Mouse (Mus musculus) MEL (cell line): ENCODE results near the gene Taok1. TPM values are rescaled to one million over a fixed set of nuclear protein-coding genes. Genes with fewer than 3 reads are reported as not detected.

Source experiments
- DNase-seq: peaks from one replicate; pipeline ENCODE4 v3.0.0; 2011; ENCODE audit warnings: low read depth, low spot score
- H3K27ac ChIP-seq: 2 replicates; pipeline ENCODE4 v1.5.1; 2012; ENCODE audit warnings: low read depth, mild to moderate bottlenecking, control low read depth, low read length, moderate library complexity; ENCODE audit not compliant: control insufficient read depth
- H3K27me3 ChIP-seq, 2 experiments: fragments of 150-350 bp in 1 of 2; sonication (generic) in 1 of 2; 2 replicates each; pipeline ENCODE4 v1.6.1; 2012; ENCODE audit warnings: low read length in 2 of 2, mild to moderate bottlenecking in 2 of 2, improper control_type of control experiment in 1 of 2, moderate library complexity in 1 of 2; ENCODE audit not compliant: insufficient read depth in 2 of 2, control insufficient read depth in 1 of 2
- H3K36me3 ChIP-seq, 2 experiments: 2 replicates each; pipeline ENCODE4 v1.6.1; 2012 to 2014; ENCODE audit warnings: low read length in 2 of 2, improper control_type of control experiment in 1 of 2, inconsistent platforms in 1 of 2, mild to moderate bottlenecking in 1 of 2; ENCODE audit not compliant: insufficient read depth in 2 of 2, control insufficient read depth in 1 of 2
- H3K4me1 ChIP-seq, 2 experiments: fragments of 150-350 bp in 1 of 2; sonication (generic) in 1 of 2; 2 replicates each; pipeline ENCODE4 v1.6.1; 2012; ENCODE audit warnings: low read length in 2 of 2, improper control_type of control experiment in 1 of 2, mild to moderate bottlenecking in 1 of 2; ENCODE audit not compliant: insufficient read depth in 2 of 2, control insufficient read depth in 1 of 2
- H3K4me3 ChIP-seq, 2 experiments: fragments of 150-350 bp in 1 of 2; sonication (generic) in 1 of 2; 2 replicates each; pipeline ENCODE4 v1.5.1; 2012; ENCODE audit warnings: low read depth in 2 of 2, low read length in 2 of 2, mild to moderate bottlenecking in 2 of 2, moderate library complexity in 2 of 2, control low read depth in 1 of 2, improper control_type of control experiment in 1 of 2; ENCODE audit not compliant: control insufficient read depth in 1 of 2, insufficient read depth in 1 of 2
- H3K79me2 ChIP-seq: 2 replicates; pipeline ENCODE4 v1.6.1; 2012; ENCODE audit warnings: mild to moderate bottlenecking, low read length, moderate library complexity; ENCODE audit not compliant: control insufficient read depth, poor library complexity, insufficient read depth
- H3K9ac ChIP-seq: 2 replicates; pipeline ENCODE4 v1.6.1; 2012; ENCODE audit warnings: low read depth, mild to moderate bottlenecking, control low read depth, low read length, moderate library complexity; ENCODE audit not compliant: control insufficient read depth, poor library complexity, severe bottlenecking
- H3K9me3 ChIP-seq: fragments of 150-350 bp; sonication (generic); replicated peaks from 2 replicates; pipeline ENCODE4 v1.6.1; 2012; ENCODE audit warnings: mild to moderate bottlenecking, low read length, improper control_type of control experiment, moderate library complexity; ENCODE audit not compliant: insufficient read depth
- BHLHE40 ChIP-seq: IDR thresholded peaks from 2 replicates; pipeline ENCODE4 v1.6.1; 2012; ENCODE audit warnings: low read depth, mild to moderate bottlenecking, inconsistent platforms, low read length, improper control_type of control experiment, borderline replicate concordance
- CHD1 ChIP-seq: IDR thresholded peaks from 2 replicates; pipeline ENCODE4 v1.6.1; 2012; ENCODE audit warnings: low read depth, mild to moderate bottlenecking, inconsistent platforms, low read length, improper control_type of control experiment
- CHD2 ChIP-seq: IDR thresholded peaks from 2 replicates; pipeline ENCODE4 v1.6.1; 2011; ENCODE audit warnings: low read length, improper control_type of control experiment
- CTCF ChIP-seq, 3 experiments: IDR thresholded peaks in 2 of 3; conservative IDR thresholded peaks in 1 of 3; 2 replicates each; pipeline ENCODE4 v1.5.1; 2011 to 2012; ENCODE audit warnings: low read length in 3 of 3, low read depth in 2 of 3, mild to moderate bottlenecking in 2 of 3, improper control_type of control experiment in 1 of 3, inconsistent platforms in 1 of 3, mixed read lengths in 1 of 3, moderate library complexity in 1 of 3; ENCODE audit not compliant: control insufficient read depth in 1 of 3, insufficient read depth in 1 of 3, poor library complexity in 1 of 3, severe bottlenecking in 1 of 3
- E2F4 ChIP-seq: IDR thresholded peaks from 2 replicates; pipeline ENCODE4 v1.6.1; 2011; ENCODE audit warnings: low read depth, low read length, improper control_type of control experiment, borderline replicate concordance
- ELF1 ChIP-seq: IDR thresholded peaks from 2 replicates; pipeline ENCODE4 v1.6.1; 2014; ENCODE audit warnings: low read depth, mild to moderate bottlenecking, inconsistent platforms, low read length, improper control_type of control experiment, moderate library complexity
- EP300 ChIP-seq, 2 experiments: IDR thresholded peaks; 2 replicates each; pipeline ENCODE4 v1.6.1; 2011; ENCODE audit warnings: improper control_type of control experiment in 2 of 2, low read length in 2 of 2, low read depth in 1 of 2, mild to moderate bottlenecking in 1 of 2
- ETS1 ChIP-seq: IDR thresholded peaks from 2 replicates; pipeline ENCODE4 v1.6.1; 2012; ENCODE audit warnings: low read depth, mild to moderate bottlenecking, inconsistent platforms, low read length, improper control_type of control experiment, moderate library complexity
- GABPA ChIP-seq: IDR thresholded peaks from 2 replicates; pipeline ENCODE4 v1.6.1; 2012; ENCODE audit warnings: low read depth, mild to moderate bottlenecking, inconsistent platforms, low read length, improper control_type of control experiment, moderate library complexity
- GATA1 ChIP-seq: IDR thresholded peaks from 2 replicates; pipeline ENCODE4 v1.6.1; 2011; ENCODE audit warnings: low read depth, low read length, improper control_type of control experiment
- HCFC1 ChIP-seq: IDR thresholded peaks from 2 replicates; pipeline ENCODE4 v1.6.1; 2012; ENCODE audit warnings: low read depth, mild to moderate bottlenecking, inconsistent platforms, low read length, improper control_type of control experiment, moderate library complexity
- JUND ChIP-seq: IDR thresholded peaks from 2 replicates; pipeline ENCODE4 v1.6.1; 2011; ENCODE audit warnings: low read depth, mild to moderate bottlenecking, improper control_type of control experiment, low read length
- KAT2A ChIP-seq: conservative IDR thresholded peaks from 2 replicates; pipeline ENCODE4 v1.6.1; 2012; ENCODE audit warnings: low read depth, low read length, improper control_type of control experiment, inconsistent platforms
- MAFK ChIP-seq: IDR thresholded peaks from 2 replicates; pipeline ENCODE4 v1.6.1; 2011; ENCODE audit warnings: low read depth, mild to moderate bottlenecking, low read length, improper control_type of control experiment, borderline replicate concordance
- MAX ChIP-seq: IDR thresholded peaks from 2 replicates; pipeline ENCODE4 v1.6.1; 2011; ENCODE audit warnings: low read length, improper control_type of control experiment
- MAZ ChIP-seq: IDR thresholded peaks from 2 replicates; pipeline ENCODE4 v1.6.1; 2012; ENCODE audit warnings: low read depth, mild to moderate bottlenecking, inconsistent platforms, low read length, improper control_type of control experiment
- MEF2A ChIP-seq: IDR thresholded peaks from 2 replicates; pipeline ENCODE4 v1.6.1; 2014; ENCODE audit warnings: low read depth, mild to moderate bottlenecking, inconsistent platforms, low read length, improper control_type of control experiment; ENCODE audit not compliant: poor library complexity, insufficient replicate concordance, severe bottlenecking; ENCODE audit errors: extremely low read depth
- MXI1 ChIP-seq: IDR thresholded peaks from 2 replicates; pipeline ENCODE4 v1.6.1; 2011; ENCODE audit warnings: mild to moderate bottlenecking, low read depth, low read length, improper control_type of control experiment
- MYC ChIP-seq: IDR thresholded peaks from 2 replicates; pipeline ENCODE4 v1.6.1; 2011; ENCODE audit warnings: low read depth, mild to moderate bottlenecking, low read length, improper control_type of control experiment, moderate library complexity
- NELFE ChIP-seq: IDR thresholded peaks from 2 replicates; pipeline ENCODE4 v1.6.1; 2011; ENCODE audit warnings: low read depth, low read length, improper control_type of control experiment
- NRF1 ChIP-seq: IDR thresholded peaks from 2 replicates; pipeline ENCODE4 v1.6.1; 2014; ENCODE audit warnings: low read depth, mild to moderate bottlenecking, inconsistent platforms, low read length, improper control_type of control experiment, moderate library complexity; ENCODE audit not compliant: poor library complexity, insufficient read depth, severe bottlenecking
- POLR2A ChIP-seq, 2 experiments: IDR thresholded peaks; 2 replicates each; pipeline ENCODE4 v1.6.1; 2011 to 2012; ENCODE audit warnings: low read length in 2 of 2, mild to moderate bottlenecking in 2 of 2, control low read depth in 1 of 2, improper control_type of control experiment in 1 of 2, low read depth in 1 of 2, moderate library complexity in 1 of 2; ENCODE audit not compliant: control insufficient read depth in 1 of 2, insufficient read depth in 1 of 2, poor library complexity in 1 of 2
- POLR2AphosphoS2 ChIP-seq: IDR thresholded peaks from 2 replicates; pipeline ENCODE4 v1.6.1; 2011; ENCODE audit warnings: low read length, improper control_type of control experiment
- POLR2AphosphoS5 ChIP-seq: IDR thresholded peaks from 2 replicates; pipeline ENCODE4 v1.6.1; 2012; ENCODE audit warnings: low read depth, borderline replicate concordance, mild to moderate bottlenecking, inconsistent platforms, low read length, moderate library complexity, mixed read lengths
- RAD21 ChIP-seq: IDR thresholded peaks from 2 replicates; pipeline ENCODE4 v1.6.1; 2011; ENCODE audit warnings: mild to moderate bottlenecking, low read depth, low read length, improper control_type of control experiment
- RCOR1 ChIP-seq: IDR thresholded peaks from 2 replicates; pipeline ENCODE4 v1.6.1; 2012; ENCODE audit warnings: low read depth, mild to moderate bottlenecking, inconsistent platforms, low read length, improper control_type of control experiment
- SIN3A ChIP-seq: IDR thresholded peaks from 2 replicates; pipeline ENCODE4 v1.6.1; 2012; ENCODE audit warnings: low read length, improper control_type of control experiment, inconsistent platforms
- SMC3 ChIP-seq: IDR thresholded peaks from 2 replicates; pipeline ENCODE4 v1.6.1; 2011; ENCODE audit warnings: low read depth, low read length, improper control_type of control experiment
- TAL1 ChIP-seq: IDR thresholded peaks from 2 replicates; pipeline ENCODE4 v1.6.1; 2012; ENCODE audit warnings: mild to moderate bottlenecking, inconsistent platforms, low read length, moderate library complexity, mixed read lengths
- TBP ChIP-seq: IDR thresholded peaks from 2 replicates; pipeline ENCODE4 v1.8.0; 2011; ENCODE audit warnings: low read depth, low read length, improper control_type of control experiment
- UBTF ChIP-seq: IDR thresholded peaks from 2 replicates; pipeline ENCODE4 v1.6.1; 2012; ENCODE audit warnings: low read depth, mild to moderate bottlenecking, inconsistent platforms, low read length, improper control_type of control experiment, moderate library complexity, borderline replicate concordance; ENCODE audit not compliant: insufficient read depth
- USF1 ChIP-seq: IDR thresholded peaks from 2 replicates; pipeline ENCODE4 v1.6.1; 2014; ENCODE audit warnings: low read depth, mild to moderate bottlenecking, inconsistent platforms, low read length, improper control_type of control experiment, moderate library complexity
- USF2 ChIP-seq, 2 experiments: IDR thresholded peaks; 2 replicates each; pipeline ENCODE4 v1.6.1; 2011 to 2012; ENCODE audit warnings: improper control_type of control experiment in 2 of 2, low read length in 2 of 2, borderline replicate concordance in 1 of 2, inconsistent platforms in 1 of 2, low read depth in 1 of 2, mild to moderate bottlenecking in 1 of 2; ENCODE audit not compliant: insufficient read depth in 1 of 2
- ZC3H11A ChIP-seq: IDR thresholded peaks from 2 replicates; pipeline ENCODE4 v1.6.1; 2012; ENCODE audit warnings: low read depth, mild to moderate bottlenecking, inconsistent platforms, low read length, improper control_type of control experiment
- ZKSCAN1 ChIP-seq: IDR thresholded peaks from 2 replicates; pipeline ENCODE4 v1.6.1; 2012; ENCODE audit warnings: low read depth, mild to moderate bottlenecking, inconsistent platforms, low read length, improper control_type of control experiment, moderate library complexity
- ZMIZ1 ChIP-seq: IDR thresholded peaks from 2 replicates; pipeline ENCODE4 v1.6.1; 2012; ENCODE audit warnings: low read depth, mild to moderate bottlenecking, inconsistent platforms, low read length, improper control_type of control experiment, moderate library complexity
- ZNF384 ChIP-seq: IDR thresholded peaks from 2 replicates; pipeline ENCODE4 v1.6.1; 2012; ENCODE audit warnings: low read depth, mild to moderate bottlenecking, inconsistent platforms, low read length, improper control_type of control experiment
- polyA plus RNA-seq, 2 experiments: library from polyadenylated mRNA; stranded (reverse) in 1 of 2; unstranded in 1 of 2; fragments of >175 nt in 1 of 2; fragments of >200 nt in 1 of 2; gene quantifications; 2 replicates each; pipeline versions ENCODE4 v1.2.1 to v1.2.4; 2012; ENCODE audit warnings: low replicate concordance in 2 of 2, low read depth in 1 of 2; ENCODE audit not compliant: insufficient read length in 2 of 2, insufficient read depth in 1 of 2, missing spikeins in 1 of 2
- total RNA-seq: library from RNA; depleted of rRNA; stranded (reverse); fragments of 300-350 nt; gene quantifications from 2 replicates; pipeline ENCODE4 v1.2.3, GENCODE M21; 2012

Gene Taok1
- total and polyA plus RNA-seq, 3 experiments = 7.9 to 31.0 (median 15.9) TPM

DNA sequence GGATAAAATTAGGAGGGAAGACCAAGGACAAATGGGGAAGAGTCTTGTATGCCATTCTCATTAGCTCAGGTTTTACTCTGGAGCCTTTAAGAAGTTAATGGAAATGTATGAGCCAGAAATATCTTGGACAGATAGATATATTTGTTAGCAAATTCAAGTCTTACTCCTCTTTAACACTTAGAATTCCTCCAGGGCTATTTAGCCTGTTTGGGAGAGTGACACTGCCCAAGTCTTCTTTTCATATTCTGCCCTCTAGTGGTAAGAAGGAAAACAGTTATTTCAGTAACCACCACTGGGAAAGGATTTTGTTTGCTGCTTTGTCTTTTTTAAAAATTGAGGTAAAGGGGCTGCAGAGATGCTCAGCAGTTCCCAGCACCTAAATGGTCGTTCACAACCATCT, 21.9 kb upstream of the Taok1 start:
- peak; percentile 87 for DNase-seq
- Histone ChIP-seq H3K27ac (peak overlapping the region; percentile 8; the same call in 1 of the 2 replicates), H3K9me3 (no peaks in the 10 kb centered on the region), H3K9ac (no peak overlapping the region), H3K4me1 (peaks cover 14 to 34% of the 10 kb centered on the region in 2 experiments), H3K79me2 (no peaks in the 10 kb centered on the region), H3K27me3 (no peaks in the 10 kb centered on the region), H3K4me3 (peak overlapping the region in 1 of 2 experiments; percentile 34; a peak in 1 of 4 replicates), H3K36me3 (peaks cover 0 to 27% of the 10 kb centered on the region in 2 experiments; a peak in 2 of 4 replicates)
- no peak for TF ChIP-seq MXI1
- TF ChIP-seq BHLHE40 = no peak
- no peak for TF ChIP-seq UBTF
- TF ChIP-seq POLR2A (IDR thresholded peaks at IDR 0.05; ENCODE audit: control insufficient read depth in 1 of 2, insufficient read depth in 1 of 2, low read depth in 1 of 2, low read length in 2 of 2, poor library complexity in 1 of 2) = no peak
- TF ChIP-seq POLR2AphosphoS5 = no peak
- 0 out of 2 replicates have a peak, but pooled peaks have one; percentile 45 for TF ChIP-seq RCOR1
- no peak for TF ChIP-seq NRF1
- no peak for TF ChIP-seq TBP
- no peak for TF ChIP-seq POLR2AphosphoS2
- no peak for TF ChIP-seq ZMIZ1
- TF ChIP-seq TAL1 = no peak
- TF ChIP-seq MEF2A = no peak
- peak; percentile 91 for TF ChIP-seq SMC3
- no peak for TF ChIP-seq NELFE
- peak; percentile 50; the same call in 1 of the 2 replicates for TF ChIP-seq JUND
- TF ChIP-seq KAT2A = no peak
- no peak for TF ChIP-seq GABPA
- no peak for TF ChIP-seq USF2 (IDR thresholded peaks at IDR 0.05; ENCODE audit: borderline replicate concordance in 1 of 2, insufficient read depth in 1 of 2, low read depth in 1 of 2, low read length in 2 of 2)
- peak; percentile 27; the same call in 1 of the 2 replicates for TF ChIP-seq HCFC1
- peak; percentile 91 for TF ChIP-seq SIN3A
- TF ChIP-seq MAZ = no peak; the same call in 1 of the 2 replicates
- no peak for TF ChIP-seq E2F4
- peak; percentile 3 to 97 (median 72); a peak in 4 of 6 replicates for TF ChIP-seq CTCF (IDR thresholded peaks at IDR 0.05 in 2 of 3, conservative IDR thresholded peaks at IDR 0.05 in 1 of 3; ENCODE audit: control insufficient read depth in 1 of 3, insufficient read depth in 1 of 3, low read depth in 2 of 3, low read length in 3 of 3, poor library complexity in 1 of 3, severe bottlenecking in 1 of 3)
- no peak for TF ChIP-seq USF1
- TF ChIP-seq ZNF384 = 0 out of 2 replicates have a peak, but pooled peaks have one; percentile 50
- TF ChIP-seq ZKSCAN1 = no peak
- no peak for TF ChIP-seq CHD2
- TF ChIP-seq CHD1 = no peak
- TF ChIP-seq ZC3H11A = peak; percentile 88
- 0 out of 2 replicates have a peak, but pooled peaks have one; percentile 3 for TF ChIP-seq ELF1
- no peak for TF ChIP-seq MAX
- TF ChIP-seq ETS1 = peak; percentile 34; the same call in 1 of the 2 replicates
- TF ChIP-seq GATA1 = no peak
- TF ChIP-seq EP300 (IDR thresholded peaks at IDR 0.05; ENCODE audit: low read depth in 1 of 2, low read length in 2 of 2) = no peak
- peak; percentile 69; the same call in 1 of the 2 replicates for TF ChIP-seq MYC
- peak; percentile 96 for TF ChIP-seq RAD21
- no peak for TF ChIP-seq MAFK
